Mouse (Mus musculus) thymus, adult 2 months (tissue): Measurements from ENCODE around the gene Morn1.

Experiments used
- CTCF ChIP-seq: fragments of 200-500 bp; IDR thresholded peaks from 2 replicates; pipeline ENCODE4 v1.5.1; 2012; ENCODE audit warnings: mild to moderate bottlenecking, control low read depth, low read length, moderate library complexity, borderline replicate concordance; ENCODE audit not compliant: control insufficient read depth, poor library complexity, insufficient read depth; ENCODE audit errors: extremely low read depth
- POLR2A ChIP-seq: fragments of 200-500 bp; IDR thresholded peaks from 2 replicates; pipeline ENCODE4 v1.6.1; 2012; ENCODE audit warnings: mild to moderate bottlenecking, low read length, control low read depth, moderate library complexity; ENCODE audit not compliant: control insufficient read depth, poor library complexity, insufficient read depth; ENCODE audit errors: extremely low read depth

DNA sequence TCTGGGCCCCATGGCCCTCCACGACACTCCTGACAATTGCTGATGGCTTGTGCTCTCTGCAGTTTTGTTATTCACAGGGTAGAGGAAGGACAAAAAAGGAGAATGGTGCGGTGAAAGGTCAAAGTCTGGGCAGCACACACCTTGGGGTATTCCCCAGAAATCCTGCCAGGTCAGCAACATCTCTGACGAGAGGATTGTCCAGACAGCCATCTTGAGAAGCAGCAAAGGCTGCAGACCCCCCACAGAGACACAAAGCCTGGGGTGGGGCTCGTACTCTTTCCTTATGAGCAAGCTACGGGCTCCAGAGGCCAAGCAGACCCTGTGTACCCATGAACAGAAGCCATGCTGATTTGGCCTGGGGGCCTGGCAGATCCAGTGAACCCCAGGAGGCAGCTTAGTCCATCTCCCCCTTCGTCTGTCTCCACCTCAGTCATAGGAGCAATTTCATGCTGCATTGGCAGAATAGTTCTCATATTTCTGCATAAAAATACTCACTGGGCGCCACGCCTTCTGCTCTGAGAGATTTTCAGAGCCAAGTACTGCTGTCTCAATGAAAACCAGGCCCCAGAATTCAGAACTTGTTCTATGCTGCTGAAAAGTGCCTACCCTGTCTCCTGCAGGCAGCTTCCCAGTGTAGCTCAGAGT, 27.5 kb downstream of the Morn1 start:
- TF ChIP-seq CTCF = no peak
- TF ChIP-seq POLR2A = no peak
